Mouse (Mus musculus) limb, embryonic 10.5 days (tissue): ENCODE measurements around the gene Gm49486. TPM values are rescaled to one million over a fixed set of nuclear protein-coding genes. Genes with fewer than 3 reads are reported as not detected.

ENCODE experiments used
- DNase-seq: peaks from one replicate; pipeline ENCODE4 v3.0.0-alpha.2; 2017; ENCODE audit warnings: low spot score
- H3K27ac ChIP-seq: fragments of 300-500 bp; sonication (generic); 2 replicates; pipeline ENCODE4 v1.5.1; 2016; ENCODE audit warnings: mild to moderate bottlenecking
- H3K27me3 ChIP-seq: fragments of 300-500 bp; sonication (generic); 2 replicates; pipeline ENCODE4 v1.6.1; 2016; ENCODE audit warnings: low read depth, mild to moderate bottlenecking; ENCODE audit not compliant: poor library complexity, severe bottlenecking
- H3K36me3 ChIP-seq: fragments of 300-500 bp; sonication (generic); 2 replicates; pipeline ENCODE4 v1.6.1; 2016; ENCODE audit warnings: mild to moderate bottlenecking, moderate library complexity
- H3K4me1 ChIP-seq: fragments of 300-500 bp; sonication (generic); 2 replicates; pipeline ENCODE4 v1.6.1; 2016
- H3K4me3 ChIP-seq: fragments of 300-500 bp; sonication (generic); 2 replicates; pipeline ENCODE4 v1.5.1; 2016; ENCODE audit warnings: mild to moderate bottlenecking, moderate library complexity
- H3K9me3 ChIP-seq: fragments of 300-500 bp; sonication (generic); replicated peaks from 2 replicates; pipeline ENCODE4 v1.6.1; 2016; ENCODE audit warnings: mild to moderate bottlenecking
- WGBS: fragments of 180-500 bp; shearing (Covaris S2); methylation state at CpG from one replicate; pipeline ENCODE4 v1.1.7; 2016; 5-methylcytosine and 5-hydroxymethylcytosine counted together
- polyA plus RNA-seq: library from polyadenylated mRNA; unstranded; fragments of >200 nt; fragmentation: Nextera tagmentation; extraction: Ambion mirVana; gene quantifications from 2 replicates; pipeline ENCODE4 v1.2.1, GENCODE M21; 2016

The Gm49486 gene
- polyA plus RNA-seq, 1 experiment from 2014 or later: 0.11 TPM

DNA sequence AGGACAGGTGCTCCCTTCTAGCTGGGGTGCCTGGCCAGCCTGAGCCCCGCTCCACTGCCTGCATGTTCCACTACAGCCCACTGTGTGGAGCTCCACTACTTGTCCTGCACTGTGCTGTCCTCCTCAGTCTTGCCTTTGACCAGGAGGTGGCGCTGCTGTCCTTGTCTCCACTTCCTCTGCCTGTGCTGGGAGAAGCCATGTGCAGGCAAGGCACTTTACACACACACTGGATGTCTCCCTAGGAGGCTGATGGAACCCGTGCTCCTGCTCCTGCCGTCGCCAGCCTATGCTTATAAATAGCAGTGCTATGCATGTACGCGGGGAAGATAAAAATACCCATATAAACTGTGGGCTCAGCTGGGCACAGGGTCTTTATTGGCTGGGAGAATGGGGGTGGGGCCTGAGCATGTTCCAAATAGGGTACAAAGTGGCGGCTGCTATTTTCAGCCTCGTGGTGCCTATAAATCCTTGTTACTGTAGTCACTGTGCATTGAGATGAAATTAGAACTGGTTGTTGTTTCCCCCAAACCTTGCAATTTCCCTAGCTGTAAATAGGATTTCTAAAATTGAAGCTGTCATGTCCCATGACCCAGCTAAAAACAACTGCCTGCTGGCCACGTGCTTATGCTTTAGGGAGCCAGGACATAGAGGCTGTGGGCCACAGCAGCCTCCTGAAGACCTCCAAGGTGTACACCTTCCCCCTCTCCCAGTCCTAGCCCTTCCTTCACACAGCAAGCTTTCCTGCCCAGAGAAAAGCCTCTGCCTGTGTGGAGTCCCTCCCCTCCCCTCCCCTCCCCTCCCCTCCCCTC, 14.2 kb downstream of the Gm49486 start:
- peaks cover 83% of the 10 kb centered on the region for H3K36me3 ChIP-seq
- H3K27ac ChIP-seq: peak overlapping the region; percentile 26; the same call in 1 of the 2 replicates
- peaks cover 8% of the 10 kb centered on the region for H3K4me1 ChIP-seq
- 0 out of 2 replicates have a peak overlapping the region, but pooled peaks have one; percentile 6 for H3K4me3 ChIP-seq
- DNase-seq: peak; percentile 98
- H3K9me3 ChIP-seq: no peaks in the 10 kb centered on the region
- 26% methylated on average over 10 of the region's 10 CpGs for WGBS
- no peaks in the 10 kb centered on the region for H3K27me3 ChIP-seq

DNA sequence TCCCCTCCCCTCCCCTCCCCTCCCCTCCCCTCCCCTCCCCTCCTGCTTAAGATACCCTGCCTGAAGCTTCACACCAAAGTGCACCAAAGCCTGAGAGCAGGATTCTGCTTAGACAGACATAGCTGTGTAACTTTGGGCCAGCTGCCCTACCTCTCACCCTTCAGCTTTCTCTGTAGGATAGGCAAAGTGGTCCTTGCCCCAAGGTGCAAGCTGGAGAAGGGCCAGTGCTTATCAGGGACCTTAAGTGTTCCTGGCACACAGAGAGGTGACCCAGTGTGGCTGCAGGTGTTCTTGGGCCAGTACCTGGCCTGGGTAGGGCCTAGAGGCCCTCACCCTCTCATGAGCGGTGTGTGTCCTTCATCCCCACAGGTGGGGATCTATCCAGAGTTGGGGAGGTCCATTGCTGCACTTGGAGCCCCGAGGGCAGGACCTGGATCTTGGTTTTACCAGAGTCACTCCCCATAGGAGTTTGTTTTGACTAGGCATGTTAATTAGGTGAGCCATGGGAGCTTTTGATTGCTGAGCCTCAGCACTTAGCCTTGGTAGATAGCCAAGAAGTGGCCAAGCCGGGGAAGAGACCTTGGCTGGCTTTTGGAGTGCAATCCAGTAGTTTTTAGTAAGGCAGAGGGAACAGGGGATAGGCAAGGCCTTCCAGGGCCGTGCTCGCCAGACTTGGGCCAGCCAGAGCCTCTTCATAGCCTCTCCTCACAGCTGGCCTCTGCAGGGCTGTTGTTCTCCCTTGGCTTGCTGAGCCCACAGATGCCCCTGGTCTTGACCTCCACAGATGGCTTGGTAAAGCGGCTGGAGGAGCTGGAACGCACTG, 15.1 kb downstream of the Gm49486 start:
- no peak for DNase-seq
- 78% methylated on average over 7 of the region's 7 CpGs for WGBS
- H3K4me1 ChIP-seq: peaks cover 8% of the 10 kb centered on the region
- no peaks in the 10 kb centered on the region for H3K27me3 ChIP-seq
- H3K36me3 ChIP-seq: peaks cover 83% of the 10 kb centered on the region
- H3K9me3 ChIP-seq: no peaks in the 10 kb centered on the region
- H3K4me3 ChIP-seq: no peak overlapping the region
- no peak overlapping the region for H3K27ac ChIP-seq

DNA sequence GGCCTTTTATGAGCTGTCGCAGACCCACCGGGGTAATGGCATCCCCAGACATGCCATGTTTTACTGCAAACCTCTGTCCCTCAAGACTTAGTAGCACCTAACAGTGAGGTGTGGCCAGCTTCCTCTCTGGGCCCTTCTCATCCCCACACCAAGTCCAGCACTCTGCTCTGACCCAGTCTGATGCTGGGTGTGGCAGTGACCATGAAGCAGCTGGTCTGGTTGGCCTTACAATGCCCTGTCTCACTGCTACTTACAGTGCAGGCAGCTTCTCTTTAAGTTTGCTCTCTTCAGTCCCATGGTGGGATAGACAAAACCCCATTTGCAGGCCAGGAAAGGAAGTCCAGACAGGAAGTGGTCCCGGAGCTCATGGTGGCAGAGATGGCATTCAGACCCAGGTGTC, 16.1 kb downstream of the Gm49486 start:
- peaks cover 7% of the 10 kb centered on the region for H3K27me3 ChIP-seq
- no peaks in the 10 kb centered on the region for H3K9me3 ChIP-seq
- DNase-seq: no peak
- H3K27ac ChIP-seq: no peak overlapping the region
- no peak overlapping the region for H3K4me3 ChIP-seq
- H3K36me3 ChIP-seq: peaks cover 74% of the 10 kb centered on the region
- peaks cover 8% of the 10 kb centered on the region for H3K4me1 ChIP-seq
- WGBS: 94% methylated on average over 3 of the region's 3 CpGs

DNA sequence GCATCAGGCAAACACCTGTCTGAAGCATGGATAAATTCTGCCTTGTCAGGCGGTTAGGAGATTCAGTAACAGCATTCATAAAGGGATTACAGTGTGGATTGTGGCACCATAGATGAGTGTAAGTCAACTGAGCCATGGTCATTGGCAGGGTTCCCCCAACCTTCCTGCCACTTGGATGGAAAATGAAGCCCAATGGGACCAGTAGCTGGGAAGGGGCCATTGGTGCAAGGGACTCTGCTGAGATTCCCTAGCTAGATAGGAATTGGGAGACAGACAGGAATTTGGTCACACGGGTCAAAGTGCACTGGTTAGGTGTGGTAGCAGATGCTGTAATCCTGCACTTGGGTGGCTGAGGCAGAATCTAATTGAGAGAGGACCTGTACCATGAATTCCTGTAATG, 21.0 kb downstream of the Gm49486 start:
- Histone ChIP-seq H3K36me3 (peaks cover 39% of the 10 kb centered on the region), H3K4me1 (peaks cover 42% of the 10 kb centered on the region), H3K27ac (no peak overlapping the region), H3K27me3 (peaks cover 56% of the 10 kb centered on the region), H3K4me3 (no peak overlapping the region), H3K9me3 (no peaks in the 10 kb centered on the region)
- no peak for DNase-seq
- 77% methylated on average over 2 of the region's 2 CpGs for WGBS

DNA sequence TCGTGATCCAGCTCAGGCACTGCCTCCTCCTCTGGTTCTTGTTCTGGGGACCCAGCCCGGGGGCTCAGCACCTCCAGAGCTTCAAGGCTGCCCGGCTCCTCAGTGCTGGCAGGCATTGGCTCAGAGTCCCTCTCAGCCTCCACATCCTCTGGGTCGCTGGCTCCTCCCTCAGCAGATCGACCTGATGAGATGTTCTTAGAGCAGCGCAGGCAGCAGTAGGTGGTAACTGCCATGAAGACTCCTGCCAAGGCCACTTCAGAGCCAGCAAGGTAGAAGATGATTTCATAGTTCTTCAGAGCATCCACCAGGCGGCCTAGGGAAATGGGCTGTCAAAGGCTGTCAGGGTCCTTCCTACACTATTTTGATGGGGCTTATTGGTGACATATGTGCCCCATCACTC, 22.0 kb downstream of the Gm49486 start:
- no peak overlapping the region for H3K27ac ChIP-seq
- H3K4me3 ChIP-seq: no peak overlapping the region
- no peaks in the 10 kb centered on the region for H3K9me3 ChIP-seq
- peaks cover 42% of the 10 kb centered on the region for H3K4me1 ChIP-seq
- no peak for DNase-seq
- H3K27me3 ChIP-seq: peaks cover 61% of the 10 kb centered on the region
- WGBS: 54% methylated on average over 7 of the region's 7 CpGs
- H3K36me3 ChIP-seq: peaks cover 30% of the 10 kb centered on the region

DNA sequence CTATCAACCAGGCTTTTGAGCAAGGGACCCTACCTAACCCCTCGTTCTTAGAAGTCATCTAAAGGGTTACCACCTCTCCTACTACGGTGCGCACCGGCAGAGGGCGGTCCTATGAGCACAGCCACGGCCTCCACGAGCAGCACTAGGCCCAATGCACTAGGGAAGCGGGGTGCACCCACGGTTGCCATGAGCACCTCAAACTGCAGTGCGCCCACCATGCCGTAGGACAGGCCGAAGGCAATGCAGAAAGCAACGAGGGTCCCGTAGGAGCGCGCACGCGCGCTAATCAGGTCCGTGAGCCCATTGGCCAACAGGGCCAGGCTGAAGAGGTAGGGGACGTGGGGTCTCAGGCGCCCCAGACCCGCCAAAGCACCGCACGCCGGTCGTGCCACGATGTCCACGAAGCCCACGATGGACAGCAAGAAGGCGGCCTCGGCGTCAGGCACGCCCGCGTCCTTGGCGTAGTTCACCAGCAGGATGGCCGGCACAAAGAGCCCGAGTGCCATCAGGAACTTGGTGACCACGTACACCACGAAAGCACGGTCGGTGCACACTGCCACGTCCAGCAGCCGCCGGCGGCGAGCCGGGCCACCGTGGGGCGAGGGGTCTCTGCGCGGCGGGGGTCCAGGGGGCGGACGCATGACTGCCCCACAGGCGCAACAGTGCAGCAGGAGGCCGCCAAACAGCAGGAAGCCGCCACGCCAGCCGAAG, 22.7 kb downstream of the Gm49486 start:
- peaks cover 61% of the 10 kb centered on the region for H3K27me3 ChIP-seq
- H3K27ac ChIP-seq: peak overlapping the region; percentile 71
- peak; percentile 68 for DNase-seq
- peaks cover 42% of the 10 kb centered on the region for H3K4me1 ChIP-seq
- WGBS: 3% methylated on average over 61 of the region's 61 CpGs
- no peaks in the 10 kb centered on the region for H3K9me3 ChIP-seq
- H3K4me3 ChIP-seq: peak overlapping the region; percentile 51
- peaks cover 22% of the 10 kb centered on the region for H3K36me3 ChIP-seq

DNA sequence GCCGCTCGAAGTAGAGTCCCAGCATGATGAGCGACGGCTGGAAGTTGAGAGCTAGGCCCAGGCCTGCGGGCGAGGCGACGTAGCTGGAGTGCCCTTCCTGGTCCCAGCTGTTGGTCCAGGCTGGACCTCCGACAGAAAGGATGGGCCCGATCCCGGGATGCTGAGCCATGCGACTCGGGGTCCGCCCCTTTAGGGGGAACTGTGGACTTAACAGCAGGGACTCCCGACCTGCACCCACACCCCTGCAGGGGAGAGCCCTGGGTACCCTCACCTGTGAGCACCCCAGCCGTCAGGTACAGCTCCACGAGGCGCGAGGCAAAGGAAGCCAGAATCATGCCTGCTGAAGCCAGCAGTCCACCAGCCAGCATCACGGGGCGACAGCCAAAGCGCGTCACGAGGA, 23.4 kb downstream of the Gm49486 start:
- Histone ChIP-seq H3K27me3 (peaks cover 61% of the 10 kb centered on the region), H3K27ac (peak overlapping the region; percentile 71), H3K9me3 (no peaks in the 10 kb centered on the region), H3K4me1 (peaks cover 42% of the 10 kb centered on the region), H3K4me3 (peak overlapping the region; percentile 51), H3K36me3 (peaks cover 17% of the 10 kb centered on the region)
- 33% methylated on average over 24 of the region's 24 CpGs for WGBS
- DNase-seq: no peak

DNA sequence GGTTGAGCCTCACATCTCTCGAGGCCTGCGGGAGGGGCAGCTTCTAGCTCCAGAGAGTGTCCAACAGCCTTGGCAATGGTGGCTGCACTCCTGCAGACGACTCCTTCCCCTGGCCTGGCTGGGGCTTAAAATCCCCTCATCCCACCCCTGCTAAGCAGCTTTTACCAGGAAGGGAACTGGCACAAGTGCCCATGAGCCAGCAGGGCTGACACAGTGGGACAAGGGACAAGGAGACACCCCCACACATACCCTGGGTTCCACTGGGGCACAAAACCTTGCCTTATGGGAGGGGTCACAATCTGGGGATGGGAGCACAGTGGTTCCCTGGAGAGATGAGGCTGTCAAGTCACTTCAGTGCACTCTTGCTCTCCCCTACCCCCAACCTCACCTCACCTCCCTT, 25.5 kb downstream of the Gm49486 start, which contains the start of gene Slc16a8:
Gene Slc16a8 (minus strand): TSS at position 101 of the 400 bp plus-strand sequence.
- no peaks in the 10 kb centered on the region for H3K36me3 ChIP-seq
- no peak for DNase-seq
- H3K27me3 ChIP-seq: peaks cover 75% of the 10 kb centered on the region
- 51% methylated on average over 3 of the region's 3 CpGs for WGBS
- no peaks in the 10 kb centered on the region for H3K9me3 ChIP-seq
- H3K27ac ChIP-seq: peak within 1 kb of the TSS; percentile 36; the same call in 1 of the 2 replicates
- no peak within 1 kb of the TSS for H3K4me3 ChIP-seq
- H3K4me1 ChIP-seq: peaks cover 55% of the 10 kb centered on the region

DNA sequence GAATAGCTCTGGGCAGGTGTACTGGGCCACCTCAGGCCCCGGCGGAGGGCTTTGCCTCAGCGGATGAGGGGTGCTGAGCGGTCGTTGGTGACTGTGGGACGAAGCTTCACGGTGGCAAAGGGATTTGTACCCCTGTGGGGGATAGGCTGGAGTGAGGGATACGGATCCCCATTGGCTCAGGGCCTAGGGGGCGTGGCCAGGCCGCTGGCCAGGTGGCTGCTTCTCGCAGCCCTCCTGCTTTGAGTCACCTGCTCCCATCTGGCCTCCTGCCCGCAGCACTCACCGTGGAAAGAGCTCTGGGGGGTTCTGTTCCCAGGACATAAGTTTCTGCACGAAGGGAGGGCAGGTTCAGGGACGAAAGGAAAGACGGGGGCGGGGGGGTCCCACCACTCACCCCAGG, 29.3 kb downstream of the Gm49486 start:
- Histone ChIP-seq H3K4me3 (no peak overlapping the region), H3K36me3 (no peaks in the 10 kb centered on the region), H3K9me3 (no peaks in the 10 kb centered on the region), H3K4me1 (peaks cover 47% of the 10 kb centered on the region), H3K27me3 (peaks cover 75% of the 10 kb centered on the region), H3K27ac (no peak overlapping the region)
- WGBS: 27% methylated on average over 17 of the region's 17 CpGs
- no peak for DNase-seq

DNA sequence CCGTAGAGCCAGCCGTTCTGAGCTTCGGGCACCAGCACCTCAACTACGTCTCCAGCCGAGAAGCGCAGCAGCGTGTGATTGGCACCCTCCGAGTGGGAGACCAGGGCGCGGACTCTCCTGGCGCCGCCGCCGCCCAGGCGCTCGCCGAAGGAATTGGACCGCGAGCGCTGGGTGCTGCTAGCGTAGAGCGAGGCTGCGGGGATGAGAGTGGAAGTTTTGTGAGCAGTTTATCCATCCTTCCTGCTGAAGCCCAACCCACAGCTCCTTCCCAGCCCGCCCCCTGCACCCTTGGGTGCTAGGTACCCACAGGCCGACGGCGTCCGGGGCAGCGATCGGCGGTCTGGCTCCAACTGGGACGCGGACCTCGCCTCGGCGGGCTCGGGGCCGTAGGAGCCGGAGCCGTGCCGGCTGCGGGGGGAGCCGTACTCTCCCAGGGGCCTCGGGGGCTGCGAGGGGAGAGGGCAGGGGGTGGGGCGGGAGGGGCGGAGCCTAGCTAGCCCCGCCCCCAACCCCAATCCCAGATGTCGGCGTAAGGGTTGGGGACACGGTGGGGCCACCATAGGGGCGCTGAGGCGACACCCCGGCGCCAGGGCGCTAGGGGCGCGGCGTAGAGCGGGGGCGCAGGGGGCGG, 32.0 kb downstream of the Gm49486 start:
- peaks cover 61% of the 10 kb centered on the region for H3K27me3 ChIP-seq
- DNase-seq: peak; percentile 68
- peaks cover 35% of the 10 kb centered on the region for H3K4me1 ChIP-seq
- H3K36me3 ChIP-seq: no peaks in the 10 kb centered on the region
- H3K27ac ChIP-seq: peak overlapping the region; percentile 77
- no peaks in the 10 kb centered on the region for H3K9me3 ChIP-seq
- peak overlapping the region; percentile 83 for H3K4me3 ChIP-seq
- WGBS: 1% methylated on average over 55 of the region's 62 CpGs

DNA sequence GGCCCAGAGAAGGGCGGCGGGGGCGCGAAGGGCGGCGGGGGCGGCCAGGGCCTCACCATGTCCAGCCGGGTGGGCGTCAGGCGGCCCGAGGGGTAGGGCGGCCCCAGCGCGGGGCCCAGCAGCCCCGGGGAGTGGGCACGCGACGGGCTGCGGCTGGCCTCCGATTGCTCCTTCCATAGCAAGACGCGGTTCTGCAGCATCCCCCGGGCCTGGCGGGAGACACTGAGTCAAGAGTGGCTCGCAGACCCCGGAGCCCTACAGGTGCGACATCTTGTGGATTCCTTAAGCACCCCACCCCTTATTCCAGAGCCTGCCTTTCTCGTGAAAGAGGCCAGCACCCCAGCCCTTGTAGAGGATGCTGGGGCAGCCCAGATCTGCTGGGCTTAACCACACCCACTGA, 32.6 kb downstream of the Gm49486 start:
- Histone ChIP-seq H3K9me3 (no peaks in the 10 kb centered on the region), H3K27me3 (peaks cover 61% of the 10 kb centered on the region), H3K27ac (peak overlapping the region; percentile 77), H3K4me3 (peak overlapping the region; percentile 83), H3K36me3 (no peaks in the 10 kb centered on the region), H3K4me1 (peaks cover 35% of the 10 kb centered on the region)
- peak; percentile 64 for DNase-seq
- 1% methylated on average over 26 of the region's 28 CpGs for WGBS

DNA sequence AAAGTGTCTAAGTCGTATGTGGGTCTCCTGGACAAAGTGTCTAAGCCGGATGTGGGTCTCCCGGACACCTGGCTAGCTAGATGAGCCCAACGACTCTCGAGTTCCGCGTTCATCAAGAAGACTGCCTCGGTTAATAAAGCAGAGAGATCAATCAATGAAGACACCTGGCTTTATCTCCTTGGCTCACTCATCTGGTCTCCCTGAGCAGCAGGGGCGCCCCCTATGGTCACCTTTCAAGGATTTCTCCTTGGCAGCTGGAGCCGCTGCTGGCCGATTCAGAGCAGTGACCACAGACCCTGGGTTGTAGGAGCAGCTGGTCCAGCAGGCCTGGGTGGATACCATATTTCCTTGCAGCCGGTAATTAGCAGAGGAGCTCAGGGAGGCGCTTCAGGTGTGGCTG, 33.2 kb downstream of the Gm49486 start:
- no peak overlapping the region for H3K27ac ChIP-seq
- H3K27me3 ChIP-seq: peaks cover 61% of the 10 kb centered on the region
- DNase-seq: peak; percentile 61
- H3K4me3 ChIP-seq: peak overlapping the region; percentile 83
- H3K4me1 ChIP-seq: peaks cover 35% of the 10 kb centered on the region
- H3K9me3 ChIP-seq: no peaks in the 10 kb centered on the region
- no peaks in the 10 kb centered on the region for H3K36me3 ChIP-seq
- 24% methylated on average over 13 of the region's 13 CpGs for WGBS
